Mouse (Mus musculus): ENCODE measurements around the gene Prkaa2. TPM values are rescaled to one million over a fixed set of nuclear protein-coding genes. Genes with fewer than 3 reads are reported as not detected.
A peak's percentile ranks its signal among the peaks of the same experiment; 100 is the strongest.

The Prkaa2 gene
- polyA plus RNA-seq, 1 experiment from 2014 or later, result 14.0 TPM

GRCm38 (mm10) chr4:105033153-105033552 is 76.5 kb downstream of the Prkaa2 start:
- peak; percentile 58 for TF ChIP-seq CTCF (IDR thresholded peaks at IDR 0.05; ENCODE audit: low read depth)
- H3K4me1 ChIP-seq (replicated peaks; ENCODE audit: insufficient read depth, low read length), result no peaks in the 10 kb centered on the region
- H3K27ac ChIP-seq, result no peak overlapping the region
- H3K36me3 ChIP-seq (ENCODE audit: insufficient read depth, low read length), result no peaks in the 10 kb centered on the region
- DNase-seq (ENCODE audit: low spot score) (peak; percentile 57), ATAC-seq (replicated peaks; ENCODE audit: low FRiP score, low read depth) (no peak)
- no peak overlapping the region for H3K4me2 ChIP-seq (ENCODE audit: low read length)
- no peaks in the 10 kb centered on the region for H3K9me3 ChIP-seq (replicated peaks; ENCODE audit: low read length)
- H3K27me3 ChIP-seq (ENCODE audit: insufficient read depth, low read length), result no peaks in the 10 kb centered on the region
- H3K4me3 ChIP-seq (replicated peaks; ENCODE audit: low read depth, low read length), result no peak overlapping the region
- 41% methylated on average over 7 of the region's 7 CpGs for WGBS
- no peak overlapping the region for H3K9ac ChIP-seq (ENCODE audit: low read depth, low read length)

- H3K4me1 ChIP-seq (replicated peaks; ENCODE audit: insufficient read depth, low read length), result no peaks in the 10 kb centered on the region
- no peak for TF ChIP-seq CTCF (IDR thresholded peaks at IDR 0.05; ENCODE audit: low read depth)
- H3K36me3 ChIP-seq (ENCODE audit: insufficient read depth, low read length), result no peaks in the 10 kb centered on the region
- H3K4me2 ChIP-seq (ENCODE audit: low read length), result no peak overlapping the region
- H3K9me3 ChIP-seq (replicated peaks; ENCODE audit: low read length), result no peaks in the 10 kb centered on the region
- DNase-seq (ENCODE audit: low spot score), result no peak
- H3K4me3 ChIP-seq (replicated peaks; ENCODE audit: low read depth, low read length), result no peak overlapping the region
- WGBS, result 58% methylated on average over 8 of the region's 8 CpGs
- H3K27ac ChIP-seq, result no peak overlapping the region
- no peak overlapping the region for H3K9ac ChIP-seq (ENCODE audit: low read depth, low read length)
- H3K27me3 ChIP-seq (ENCODE audit: insufficient read depth, low read length), result no peaks in the 10 kb centered on the region
- ATAC-seq (replicated peaks; ENCODE audit: low FRiP score, low read depth), result no peak
Observed at GRCm38 (mm10) chr4:105031104-105031503, 78.6 kb downstream of the Prkaa2 start.

DNA sequence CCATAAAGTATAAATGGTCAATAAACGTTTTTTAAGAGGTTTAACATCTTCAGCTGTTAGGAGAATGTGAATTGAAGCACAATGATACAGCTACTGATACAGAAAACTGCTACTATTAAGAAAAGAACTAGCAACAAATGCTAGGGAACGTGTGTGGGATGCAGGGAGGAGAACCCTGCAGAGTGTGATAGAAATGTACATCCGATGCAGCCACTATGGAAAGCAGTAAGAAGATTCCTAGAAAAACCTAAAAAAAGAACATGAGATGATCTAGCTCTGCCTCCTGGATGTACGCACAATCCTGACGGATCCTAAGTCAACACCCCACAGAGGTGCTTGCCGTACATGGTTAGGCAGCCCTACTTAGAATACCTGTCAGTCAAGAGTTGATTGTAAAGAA is 82.4 kb downstream of the Prkaa2 start:
- WGBS, result 73% methylated on average over 6 of the region's 6 CpGs
- Histone ChIP-seq H3K9me3 (replicated peaks; ENCODE audit: low read length) (no peaks in the 10 kb centered on the region), H3K36me3 (ENCODE audit: insufficient read depth, low read length) (no peaks in the 10 kb centered on the region), H3K4me3 (replicated peaks; ENCODE audit: low read depth, low read length) (no peak overlapping the region), H3K4me2 (ENCODE audit: low read length) (no peak overlapping the region), H3K27me3 (ENCODE audit: insufficient read depth, low read length) (no peaks in the 10 kb centered on the region), H3K27ac (no peak overlapping the region), H3K4me1 (replicated peaks; ENCODE audit: insufficient read depth, low read length) (no peaks in the 10 kb centered on the region), H3K9ac (ENCODE audit: low read depth, low read length) (no peak overlapping the region)
- DNase-seq (ENCODE audit: low spot score) (no peak), ATAC-seq (replicated peaks; ENCODE audit: low FRiP score, low read depth) (no peak)
- no peak for TF ChIP-seq CTCF (IDR thresholded peaks at IDR 0.05; ENCODE audit: low read depth)

GRCm38 (mm10) chr4:105016006-105016613 is 93.6 kb downstream of the Prkaa2 start:
- ATAC-seq (replicated peaks; ENCODE audit: low FRiP score, low read depth) (no peak), DNase-seq (ENCODE audit: low spot score) (no peak)
- Histone ChIP-seq H3K27ac (no peak overlapping the region), H3K36me3 (ENCODE audit: insufficient read depth, low read length) (no peaks in the 10 kb centered on the region), H3K4me2 (ENCODE audit: low read length) (no peak overlapping the region), H3K9me3 (replicated peaks; ENCODE audit: low read length) (no peaks in the 10 kb centered on the region), H3K4me3 (replicated peaks; ENCODE audit: low read depth, low read length) (no peak overlapping the region), H3K4me1 (replicated peaks; ENCODE audit: insufficient read depth, low read length) (no peaks in the 10 kb centered on the region), H3K27me3 (ENCODE audit: insufficient read depth, low read length) (no peaks in the 10 kb centered on the region), H3K9ac (ENCODE audit: low read depth, low read length) (no peak overlapping the region)
- WGBS, result 80% methylated on average over 4 of the region's 4 CpGs
- no peak for TF ChIP-seq CTCF (IDR thresholded peaks at IDR 0.05; ENCODE audit: low read depth)

- no peak for DNase-seq (ENCODE audit: low spot score)
Observed at GRCm38 (mm10) chr4:105015496-105015895, 94.2 kb downstream of the Prkaa2 start.

GRCm38 (mm10) chr4:105013718-105014117 is 96.0 kb downstream of the Prkaa2 start:
- Histone ChIP-seq H3K4me1 (replicated peaks; ENCODE audit: insufficient read depth, low read length) (no peaks in the 10 kb centered on the region), H3K4me2 (ENCODE audit: low read length) (no peak overlapping the region), H3K36me3 (ENCODE audit: insufficient read depth, low read length) (no peaks in the 10 kb centered on the region), H3K27me3 (ENCODE audit: insufficient read depth, low read length) (no peaks in the 10 kb centered on the region), H3K9me3 (replicated peaks; ENCODE audit: low read length) (no peaks in the 10 kb centered on the region), H3K4me3 (replicated peaks; ENCODE audit: low read depth, low read length) (no peak overlapping the region), H3K9ac (ENCODE audit: low read depth, low read length) (no peak overlapping the region), H3K27ac (no peak overlapping the region)
- no peak for TF ChIP-seq CTCF (IDR thresholded peaks at IDR 0.05; ENCODE audit: low read depth)
- no peak for ATAC-seq (replicated peaks; ENCODE audit: low FRiP score, low read depth)
- DNase-seq (ENCODE audit: low spot score), result no peak
- 89% methylated on average over 7 of the region's 7 CpGs for WGBS

More at GRCm38 (mm10) chr4:105015496-105015895, 94.2 kb downstream of the Prkaa2 start:
- Histone ChIP-seq H3K36me3 (ENCODE audit: insufficient read depth, low read length) (no peaks in the 10 kb centered on the region), H3K27ac (no peak overlapping the region), H3K4me1 (replicated peaks; ENCODE audit: insufficient read depth, low read length) (no peaks in the 10 kb centered on the region), H3K4me3 (replicated peaks; ENCODE audit: low read depth, low read length) (no peak overlapping the region), H3K9me3 (replicated peaks; ENCODE audit: low read length) (no peaks in the 10 kb centered on the region), H3K27me3 (ENCODE audit: insufficient read depth, low read length) (no peaks in the 10 kb centered on the region), H3K4me2 (ENCODE audit: low read length) (no peak overlapping the region), H3K9ac (ENCODE audit: low read depth, low read length) (no peak overlapping the region)
- no peak for TF ChIP-seq CTCF (IDR thresholded peaks at IDR 0.05; ENCODE audit: low read depth)
- WGBS, result 59% methylated on average over 6 of the region's 6 CpGs
- ATAC-seq (replicated peaks; ENCODE audit: low FRiP score, low read depth), result no peak

All from kidney, postnatal 0 days (tissue).